Mouse (Mus musculus): Measurements from ENCODE around the gene Gdf11. TPM values are rescaled to one million over a fixed set of nuclear protein-coding genes. Genes with fewer than 3 reads are reported as not detected.

Gdf11 gene
- polyA plus RNA-seq, 1 experiment from 2014 or later = 2.8 TPM

GRCm38 (mm10) chr10:128904812-128905211 lies 13.3 kb upstream of the Gdf11 start:
- Histone ChIP-seq H3K4me3 (no peak overlapping the region), H3K27me3 (no peaks in the 10 kb centered on the region), H3K4me1 (replicated peaks) (peaks cover 5% of the 10 kb centered on the region), H3K36me3 (no peaks in the 10 kb centered on the region), H3K4me2 (no peak overlapping the region), H3K27ac (no peak overlapping the region), H3K9me3 (replicated peaks) (no peaks in the 10 kb centered on the region), H3K9ac (no peak overlapping the region)
- 68% methylated on average over 5 of the region's 5 CpGs for WGBS
- no peak for ATAC-seq (replicated peaks; ENCODE audit: insufficient number of reproducible peaks, insufficient read depth, low FRiP score, low read depth)

- no peak for ATAC-seq (replicated peaks; ENCODE audit: insufficient number of reproducible peaks, insufficient read depth, low FRiP score, low read depth)
- H3K9ac ChIP-seq = no peak overlapping the region
- H3K4me1 ChIP-seq (replicated peaks) = no peaks in the 10 kb centered on the region
- no peak overlapping the region for H3K27ac ChIP-seq
- whole genome bisulfite sequencing = 85% methylated on average over 3 of the region's 3 CpGs
- H3K4me3 ChIP-seq = no peak overlapping the region
- H3K4me2 ChIP-seq = no peak overlapping the region
- no peaks in the 10 kb centered on the region for H3K36me3 ChIP-seq
- H3K9me3 ChIP-seq (replicated peaks) = no peaks in the 10 kb centered on the region
- H3K27me3 ChIP-seq = 0 out of 2 replicates have a peak, but pooled peaks cover 4% of the 10 kb centered on the region
Measured at GRCm38 (mm10) chr10:128902409-128902988, 11.0 kb upstream of the Gdf11 start.

GRCm38 (mm10) chr10:128901409-128901808 lies 9.9 kb upstream of the Gdf11 start:
- Histone ChIP-seq H3K27ac (no peak overlapping the region), H3K4me3 (no peak overlapping the region), H3K9ac (no peak overlapping the region), H3K9me3 (replicated peaks) (no peaks in the 10 kb centered on the region), H3K36me3 (no peaks in the 10 kb centered on the region), H3K27me3 (peaks cover 12% of the 10 kb centered on the region), H3K4me1 (replicated peaks) (peaks cover 2% of the 10 kb centered on the region), H3K4me2 (no peak overlapping the region)
- no peak for ATAC-seq (replicated peaks; ENCODE audit: insufficient number of reproducible peaks, insufficient read depth, low FRiP score, low read depth)
- WGBS = 69% methylated on average over 1 of the region's 1 CpGs

GRCm38 (mm10) chr10:128900698-128901097 lies 9.2 kb upstream of the Gdf11 start, which contains the start of gene Cd63:
Gene Cd63 (plus strand): TSS chr10:128900989.
- H3K9me3 ChIP-seq (replicated peaks) = no peaks in the 10 kb centered on the region
- no peaks in the 10 kb centered on the region for H3K36me3 ChIP-seq
- peaks cover 8% of the 10 kb centered on the region for H3K4me1 ChIP-seq (replicated peaks)
- no peak within 1 kb of the TSS for H3K4me2 ChIP-seq
- no peak within 1 kb of the TSS for H3K9ac ChIP-seq
- H3K27ac ChIP-seq = no peak within 1 kb of the TSS
- WGBS = 79% methylated on average over 3 of the region's 3 CpGs
- H3K27me3 ChIP-seq = peaks cover 16% of the 10 kb centered on the region
- H3K4me3 ChIP-seq = no peak within 1 kb of the TSS
- ATAC-seq (replicated peaks; ENCODE audit: insufficient number of reproducible peaks, insufficient read depth, low FRiP score, low read depth) = no peak

- no peaks in the 10 kb centered on the region for H3K9me3 ChIP-seq (replicated peaks)
- H3K4me3 ChIP-seq = no peak overlapping the region
- peaks cover 12% of the 10 kb centered on the region for H3K4me1 ChIP-seq (replicated peaks)
- peaks cover 16% of the 10 kb centered on the region for H3K27me3 ChIP-seq
- H3K4me2 ChIP-seq = no peak overlapping the region
- H3K27ac ChIP-seq = no peak overlapping the region
- no peak overlapping the region for H3K9ac ChIP-seq
- 64% methylated on average over 6 of the region's 6 CpGs for WGBS
- no peaks in the 10 kb centered on the region for H3K36me3 ChIP-seq
- ATAC-seq (replicated peaks; ENCODE audit: insufficient number of reproducible peaks, insufficient read depth, low FRiP score, low read depth) = no peak
Measured at GRCm38 (mm10) chr10:128899759-128900490, 8.4 kb upstream of the Gdf11 start.

- no peak for ATAC-seq (replicated peaks; ENCODE audit: insufficient number of reproducible peaks, insufficient read depth, low FRiP score, low read depth)
- 7% methylated on average over 1 of the region's 1 CpGs for WGBS
- H3K27ac ChIP-seq = no peak overlapping the region
Measured at GRCm38 (mm10) chr10:128897501-128897900, 6.0 kb upstream of the Gdf11 start.

GRCm38 (mm10) chr10:128896807-128897206 lies 5.3 kb upstream of the Gdf11 start:
- WGBS = 40% methylated on average over 1 of the region's 1 CpGs
- ATAC-seq (replicated peaks; ENCODE audit: insufficient number of reproducible peaks, insufficient read depth, low FRiP score, low read depth) = no peak

More at GRCm38 (mm10) chr10:128897501-128897900, 6.0 kb upstream of the Gdf11 start:
- Histone ChIP-seq H3K4me2 (no peak overlapping the region), H3K36me3 (no peaks in the 10 kb centered on the region), H3K9me3 (replicated peaks) (no peaks in the 10 kb centered on the region), H3K27me3 (peaks cover 22% of the 10 kb centered on the region), H3K4me1 (replicated peaks) (peaks cover 13% of the 10 kb centered on the region), H3K4me3 (no peak overlapping the region), H3K9ac (no peak overlapping the region)

GRCm38 (mm10) chr10:128895952-128896693 lies 4.6 kb upstream of the Gdf11 start:
- H3K27ac ChIP-seq = no peak overlapping the region
- peak overlapping the region; percentile 51 for H3K4me2 ChIP-seq
- H3K9ac ChIP-seq = no peak overlapping the region
- WGBS = 7% methylated on average over 17 of the region's 17 CpGs
- H3K4me1 ChIP-seq (replicated peaks) = peaks cover 18% of the 10 kb centered on the region
- ATAC-seq (replicated peaks; ENCODE audit: insufficient number of reproducible peaks, insufficient read depth, low FRiP score, low read depth) = peak; percentile 27; the same call in 1 of the 2 replicates
- peak overlapping the region; percentile 21 for H3K4me3 ChIP-seq
- H3K36me3 ChIP-seq = no peaks in the 10 kb centered on the region
- no peaks in the 10 kb centered on the region for H3K9me3 ChIP-seq (replicated peaks)
- peaks cover 25% of the 10 kb centered on the region for H3K27me3 ChIP-seq

More at GRCm38 (mm10) chr10:128896807-128897206, 5.3 kb upstream of the Gdf11 start:
- Histone ChIP-seq H3K4me2 (no peak overlapping the region), H3K36me3 (no peaks in the 10 kb centered on the region), H3K9me3 (replicated peaks) (no peaks in the 10 kb centered on the region), H3K4me3 (no peak overlapping the region), H3K27me3 (peaks cover 25% of the 10 kb centered on the region), H3K4me1 (replicated peaks) (peaks cover 18% of the 10 kb centered on the region), H3K9ac (no peak overlapping the region), H3K27ac (no peak overlapping the region)

- Histone ChIP-seq H3K9me3 (replicated peaks) (no peaks in the 10 kb centered on the region), H3K27ac (no peak overlapping the region), H3K36me3 (no peaks in the 10 kb centered on the region), H3K4me1 (replicated peaks) (peaks cover 24% of the 10 kb centered on the region), H3K4me3 (peak overlapping the region; percentile 21), H3K4me2 (peak overlapping the region; percentile 51), H3K27me3 (peaks cover 25% of the 10 kb centered on the region), H3K9ac (no peak overlapping the region)
- ATAC-seq (replicated peaks; ENCODE audit: insufficient number of reproducible peaks, insufficient read depth, low FRiP score, low read depth) = no peak
- under 1% methylated on average over 9 of the region's 9 CpGs for WGBS
Measured at GRCm38 (mm10) chr10:128895437-128895836, 3.9 kb upstream of the Gdf11 start.

- no peaks in the 10 kb centered on the region for H3K9me3 ChIP-seq (replicated peaks)
- peaks cover 44% of the 10 kb centered on the region for H3K4me1 ChIP-seq (replicated peaks)
- no peaks in the 10 kb centered on the region for H3K36me3 ChIP-seq
- peak overlapping the region; percentile 77 for H3K4me3 ChIP-seq
- ATAC-seq (replicated peaks; ENCODE audit: insufficient number of reproducible peaks, insufficient read depth, low FRiP score, low read depth) = no peak
- H3K27me3 ChIP-seq = peaks cover 20% of the 10 kb centered on the region
- WGBS = 4% methylated on average over 9 of the region's 9 CpGs
- H3K9ac ChIP-seq = peak overlapping the region; percentile 81
- H3K27ac ChIP-seq = peak overlapping the region; percentile 78; the same call in 1 of the 2 replicates
- peak overlapping the region; percentile 94 for H3K4me2 ChIP-seq
Measured at GRCm38 (mm10) chr10:128892246-128892645, 728 bp upstream of the Gdf11 start.
